Mouse (Mus musculus) intestine, embryonic 14.5 days (tissue): ENCODE data around the gene Zc3h7a. TPM values are rescaled to one million over a fixed set of nuclear protein-coding genes. Genes with fewer than 3 reads are reported as not detected.

Experiments used
- ATAC-seq: fragments of 200-750 bp; cut with Nextera tagmentation; replicated peaks from 2 replicates; pipeline ENCODE4 v1.8.0; 2017; ENCODE audit warnings: low read depth, moderate number of reproducible peaks, moderate TSS enrichment, moderate library complexity; ENCODE audit not compliant: low FRiP score, low TSS enrichment
- DNase-seq: peaks from one replicate; pipeline ENCODE4 v3.0.0-alpha.2; 2018; ENCODE audit warnings: low spot score
- H3K27ac ChIP-seq: fragments of 300-500 bp; sonication (generic); 2 replicates; pipeline ENCODE4 v1.5.1; 2014; ENCODE audit warnings: low read depth, mild to moderate bottlenecking, control low read depth
- H3K27me3 ChIP-seq: fragments of 300-500 bp; sonication (generic); replicated peaks from 2 replicates; pipeline ENCODE4 v1.6.1; 2014; ENCODE audit warnings: low read length, control low read depth; ENCODE audit not compliant: control insufficient read depth, insufficient read depth
- H3K36me3 ChIP-seq: fragments of 300-500 bp; sonication (generic); 2 replicates; pipeline ENCODE4 v1.6.1; 2014; ENCODE audit warnings: low read length, control low read depth; ENCODE audit not compliant: control insufficient read depth, insufficient read depth
- H3K4me1 ChIP-seq: fragments of 300-500 bp; sonication (generic); replicated peaks from 2 replicates; pipeline ENCODE4 v1.6.1; 2014; ENCODE audit warnings: low read length, control low read depth, mixed read lengths; ENCODE audit not compliant: control insufficient read depth, insufficient read depth
- H3K4me2 ChIP-seq: fragments of 300-500 bp; sonication (generic); 2 replicates; pipeline ENCODE4 v1.6.1; 2014; ENCODE audit warnings: low read length
- H3K4me3 ChIP-seq: fragments of 300-500 bp; sonication (generic); 2 replicates; pipeline ENCODE4 v1.5.1; 2014; ENCODE audit warnings: low read depth, low read length, control low read depth, mixed read lengths
- H3K9ac ChIP-seq: fragments of 300-500 bp; sonication (generic); 2 replicates; pipeline ENCODE4 v1.6.1; 2014; ENCODE audit warnings: mild to moderate bottlenecking, low read length
- H3K9me3 ChIP-seq: fragments of 300-500 bp; sonication (generic); 2 replicates; pipeline ENCODE4 v1.6.1; 2016; ENCODE audit warnings: low read length, control low read depth; ENCODE audit not compliant: control insufficient read depth
- WGBS: fragments of 180-500 bp; shearing (Covaris S2); extraction: QIAGEN DNeasy Blood & Tissue Kit; methylation state at CpG from one replicate; pipeline ENCODE4 v1.1.7; 2014; 5-methylcytosine and 5-hydroxymethylcytosine counted together
- polyA plus RNA-seq: library from polyadenylated mRNA; unstranded; fragments of >200 nt; fragmentation: Nextera tagmentation; extraction: Ambion mirVana; gene quantifications from 2 replicates; pipeline ENCODE4 v1.2.1, GENCODE M21; 2014

Zc3h7a gene
- polyA plus RNA-seq, 1 experiment from 2014 or later: 94.7 TPM

DNA sequence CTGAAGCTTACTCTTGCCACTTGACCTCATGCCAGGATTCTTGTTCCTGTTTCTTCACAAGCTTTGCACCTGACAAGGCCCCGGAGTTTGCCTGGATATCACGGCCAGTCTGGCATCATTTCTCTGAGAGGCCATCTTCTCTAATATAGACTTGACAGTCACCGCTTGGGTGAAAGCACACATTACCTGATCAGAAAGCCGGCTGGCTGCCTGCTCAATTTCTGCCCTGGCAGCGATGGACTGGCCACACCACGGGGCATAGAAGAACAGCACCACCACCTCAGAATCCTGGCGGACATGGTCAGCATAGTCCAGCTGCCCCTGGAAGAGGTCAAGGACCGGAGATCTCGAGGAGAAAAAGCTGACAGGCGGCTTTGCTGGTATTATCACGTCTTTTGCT is 47.9 kb downstream of the Zc3h7a start:
- Histone ChIP-seq H3K27ac (no peak overlapping the region), H3K36me3 (peaks cover 37% of the 10 kb centered on the region), H3K4me2 (no peak overlapping the region), H3K9me3 (no peaks in the 10 kb centered on the region), H3K27me3 (no peaks in the 10 kb centered on the region), H3K9ac (no peak overlapping the region), H3K4me1 (peaks cover 12% of the 10 kb centered on the region), H3K4me3 (no peak overlapping the region)
- WGBS: 89% methylated on average over 11 of the region's 11 CpGs
- DNase-seq: no peak
- ATAC-seq: no peak

DNA sequence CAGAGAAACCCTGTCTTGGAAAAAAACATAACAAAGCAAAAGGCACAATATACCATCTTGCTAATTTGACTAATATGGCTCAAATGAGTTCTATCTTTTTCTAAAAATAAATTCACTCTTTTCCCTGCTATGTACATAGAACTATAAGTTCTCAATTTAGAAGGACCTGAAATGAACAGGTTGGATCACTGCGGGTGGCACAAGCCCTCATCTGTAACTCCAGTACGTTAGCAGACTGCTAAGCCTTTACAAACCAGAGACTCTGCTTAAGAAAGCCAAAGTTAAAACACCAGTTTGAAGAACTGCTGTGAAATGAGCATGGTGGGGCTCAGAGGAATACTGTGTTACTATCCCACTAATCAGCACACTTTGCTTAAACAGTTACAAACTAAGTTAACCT is 50.8 kb downstream of the Zc3h7a start:
- Histone ChIP-seq H3K9ac (no peak overlapping the region), H3K4me3 (no peak overlapping the region), H3K9me3 (no peaks in the 10 kb centered on the region), H3K27ac (no peak overlapping the region), H3K27me3 (no peaks in the 10 kb centered on the region), H3K4me1 (no peaks in the 10 kb centered on the region), H3K4me2 (no peak overlapping the region), H3K36me3 (peaks cover 59% of the 10 kb centered on the region)
- no peak for DNase-seq
- no peak for ATAC-seq
- 92% methylated on average over 2 of the region's 2 CpGs for WGBS

DNA sequence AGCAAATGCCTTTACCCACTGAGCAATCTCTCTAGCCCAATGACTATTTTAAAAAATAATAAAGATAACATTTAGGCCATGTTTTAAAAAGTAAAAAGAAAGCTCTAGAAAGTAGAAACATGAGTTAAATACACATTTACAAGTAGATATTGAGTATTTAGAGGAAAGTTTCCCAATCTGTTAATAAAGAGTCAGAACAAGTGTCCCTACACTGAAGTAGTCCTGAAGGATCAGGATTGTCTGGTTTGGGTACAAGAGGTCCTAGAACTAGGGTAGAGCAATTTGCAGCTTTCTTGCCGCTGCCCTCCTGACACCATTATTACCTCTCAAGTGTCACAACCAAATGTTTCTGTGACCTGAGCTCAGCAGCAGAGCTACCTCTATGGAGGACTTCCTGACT is 52.1 kb downstream of the Zc3h7a start:
- H3K36me3 ChIP-seq: peaks cover 66% of the 10 kb centered on the region
- H3K4me1 ChIP-seq: no peaks in the 10 kb centered on the region
- H3K9ac ChIP-seq: no peak overlapping the region
- no peak overlapping the region for H3K4me3 ChIP-seq
- 89% methylated on average over 1 of the region's 1 CpGs for WGBS
- H3K27me3 ChIP-seq: no peaks in the 10 kb centered on the region
- no peak overlapping the region for H3K27ac ChIP-seq
- H3K9me3 ChIP-seq: no peaks in the 10 kb centered on the region
- ATAC-seq (no peak), DNase-seq (no peak)
- H3K4me2 ChIP-seq: no peak overlapping the region

DNA sequence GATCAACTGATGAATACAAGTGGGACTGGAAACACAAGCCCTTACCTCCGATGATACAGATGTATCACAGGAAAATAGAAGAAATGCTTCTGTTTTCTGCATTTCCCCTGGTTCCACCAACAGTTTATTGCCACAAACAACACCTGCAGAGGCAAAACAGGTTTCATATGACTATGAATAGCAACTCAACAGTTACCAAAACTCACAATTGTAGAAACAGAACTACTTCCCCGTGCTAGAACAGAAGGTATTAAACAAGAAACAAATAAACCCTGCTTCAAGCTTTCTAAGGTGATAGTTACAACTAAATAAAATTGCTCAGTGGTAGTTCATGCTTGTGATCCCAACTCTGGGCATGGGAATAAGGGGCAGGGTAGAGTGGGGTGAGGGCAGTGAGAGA is 53.6 kb downstream of the Zc3h7a start:
- Histone ChIP-seq H3K27me3 (no peaks in the 10 kb centered on the region), H3K36me3 (peaks cover 68% of the 10 kb centered on the region), H3K4me1 (no peaks in the 10 kb centered on the region), H3K27ac (no peak overlapping the region), H3K4me2 (no peak overlapping the region), H3K9ac (no peak overlapping the region), H3K4me3 (no peak overlapping the region), H3K9me3 (no peaks in the 10 kb centered on the region)
- ATAC-seq: no peak
- WGBS: 87% methylated on average over 2 of the region's 2 CpGs
- no peak for DNase-seq

DNA sequence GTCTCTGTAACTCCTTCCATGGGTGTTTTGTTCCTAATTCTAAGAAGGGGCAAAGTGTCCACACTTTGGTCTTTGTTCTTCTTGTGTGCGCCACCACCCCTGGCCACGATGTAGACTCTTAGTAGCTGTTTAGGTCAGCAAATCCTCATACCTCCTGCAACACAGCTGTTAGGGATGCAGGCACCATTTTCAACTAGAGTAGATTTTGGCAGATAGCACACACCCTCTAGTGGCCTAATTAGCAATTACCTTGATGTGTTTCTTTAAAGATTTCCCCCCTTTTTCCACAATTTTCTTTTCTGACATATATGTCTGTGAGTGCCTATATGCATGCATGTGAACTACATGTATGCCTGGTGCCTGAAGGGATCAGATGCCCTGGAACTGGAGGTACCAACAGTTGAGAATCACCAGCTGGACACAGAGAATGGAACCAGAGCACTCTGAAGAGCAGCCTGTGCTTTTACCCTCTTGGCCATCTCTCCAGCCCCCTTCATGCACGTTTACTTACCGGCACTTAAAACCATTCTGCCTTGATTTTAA is 66.9 kb downstream of the Zc3h7a start:
- Histone ChIP-seq H3K4me3 (no peak overlapping the region), H3K27ac (no peak overlapping the region), H3K4me1 (no peaks in the 10 kb centered on the region), H3K27me3 (no peaks in the 10 kb centered on the region), H3K9me3 (no peaks in the 10 kb centered on the region), H3K9ac (no peak overlapping the region), H3K4me2 (no peak overlapping the region), H3K36me3 (peaks cover 27% of the 10 kb centered on the region)
- 64% methylated on average over 4 of the region's 4 CpGs for WGBS
- ATAC-seq (no peak), DNase-seq (no peak)

DNA sequence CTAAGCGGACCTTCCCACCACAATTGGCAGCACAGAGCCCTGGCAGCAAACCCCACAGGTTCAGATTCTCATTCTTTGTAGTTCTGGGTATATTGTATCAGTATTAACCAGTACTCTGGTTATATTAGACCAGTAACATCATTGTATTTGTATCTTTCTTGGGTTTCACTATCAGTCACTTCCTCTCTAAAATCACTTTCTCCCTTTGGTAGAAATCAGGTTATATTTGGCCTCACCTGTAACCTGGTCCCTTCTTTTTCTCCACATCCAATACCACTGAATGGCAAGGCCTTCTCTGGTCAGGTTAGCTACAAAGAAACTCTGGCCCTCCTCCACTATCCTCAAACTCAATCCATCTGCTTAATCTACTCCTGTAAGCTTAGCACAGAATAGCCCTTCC is 71.3 kb downstream of the Zc3h7a start:
- peaks cover 37% of the 10 kb centered on the region for H3K36me3 ChIP-seq
- no peaks in the 10 kb centered on the region for H3K4me1 ChIP-seq
- no peak overlapping the region for H3K9ac ChIP-seq
- 87% methylated on average over 1 of the region's 1 CpGs for WGBS
- no peak overlapping the region for H3K27ac ChIP-seq
- no peak for ATAC-seq
- no peaks in the 10 kb centered on the region for H3K9me3 ChIP-seq
- no peak overlapping the region for H3K4me2 ChIP-seq
- H3K27me3 ChIP-seq: no peaks in the 10 kb centered on the region
- no peak for DNase-seq
- no peak overlapping the region for H3K4me3 ChIP-seq

DNA sequence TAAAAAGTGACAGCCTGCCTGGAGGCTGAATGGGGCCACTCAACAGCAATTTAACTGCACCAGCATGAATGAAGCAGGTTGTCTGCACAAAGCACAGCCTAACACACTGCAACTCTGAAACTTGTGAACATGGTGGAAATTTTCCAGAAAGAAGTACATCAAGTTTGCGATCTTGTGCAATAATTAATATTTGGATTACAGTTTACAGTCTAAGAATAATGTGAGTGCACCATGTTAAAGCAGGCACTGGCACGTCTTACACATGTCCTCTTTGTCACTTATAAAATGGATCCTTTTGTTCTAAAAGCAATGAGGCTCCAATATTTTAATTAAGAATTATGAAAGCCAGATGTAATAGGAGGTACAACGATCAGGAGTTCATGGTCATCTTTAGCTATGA is 78.9 kb downstream of the Zc3h7a start:
- Histone ChIP-seq H3K4me2 (no peak overlapping the region), H3K9me3 (no peaks in the 10 kb centered on the region), H3K4me1 (no peaks in the 10 kb centered on the region), H3K9ac (no peak overlapping the region), H3K27ac (no peak overlapping the region), H3K36me3 (peaks cover 55% of the 10 kb centered on the region), H3K27me3 (no peaks in the 10 kb centered on the region), H3K4me3 (no peak overlapping the region)
- no peak for ATAC-seq
- 89% methylated on average over 3 of the region's 3 CpGs for WGBS
- DNase-seq: no peak

DNA sequence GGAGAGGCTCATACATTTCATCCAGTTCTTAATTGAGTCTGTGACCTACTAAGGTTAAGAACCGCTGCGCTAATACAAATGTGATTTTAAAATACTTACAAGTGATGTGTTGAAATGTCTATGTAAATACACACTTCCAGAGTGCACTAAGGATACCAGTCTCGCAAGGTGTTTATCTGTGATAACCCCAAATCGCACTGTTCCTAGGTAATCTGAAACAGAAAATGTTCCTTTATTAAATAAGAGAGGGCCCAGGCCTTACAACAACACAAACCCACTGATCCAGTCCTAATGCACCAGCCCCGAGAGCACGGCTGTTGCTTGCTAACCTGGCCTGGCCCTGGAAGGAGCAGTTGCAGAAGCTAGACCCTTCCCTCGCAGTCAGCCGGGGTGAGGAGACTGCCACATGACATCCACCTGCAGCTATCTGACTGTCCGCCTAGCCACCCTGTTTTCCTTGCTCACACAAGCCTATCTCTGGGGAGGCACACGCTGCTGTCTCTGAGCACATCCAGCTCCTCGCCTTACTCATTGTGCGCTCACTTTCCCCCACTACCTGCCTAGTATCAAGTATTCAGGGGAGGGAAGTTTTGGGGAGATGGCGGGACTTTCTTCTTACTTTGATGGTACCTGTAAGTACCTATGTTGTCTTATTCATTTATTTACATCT is 82.3 kb downstream of the Zc3h7a start:
- Histone ChIP-seq H3K27me3 (no peaks in the 10 kb centered on the region), H3K9me3 (no peaks in the 10 kb centered on the region), H3K9ac (no peak overlapping the region), H3K4me3 (no peak overlapping the region), H3K27ac (no peak overlapping the region), H3K36me3 (peaks cover 58% of the 10 kb centered on the region), H3K4me1 (no peaks in the 10 kb centered on the region), H3K4me2 (no peak overlapping the region)
- ATAC-seq (no peak), DNase-seq (no peak)
- 87% methylated on average over 13 of the region's 13 CpGs for WGBS

DNA sequence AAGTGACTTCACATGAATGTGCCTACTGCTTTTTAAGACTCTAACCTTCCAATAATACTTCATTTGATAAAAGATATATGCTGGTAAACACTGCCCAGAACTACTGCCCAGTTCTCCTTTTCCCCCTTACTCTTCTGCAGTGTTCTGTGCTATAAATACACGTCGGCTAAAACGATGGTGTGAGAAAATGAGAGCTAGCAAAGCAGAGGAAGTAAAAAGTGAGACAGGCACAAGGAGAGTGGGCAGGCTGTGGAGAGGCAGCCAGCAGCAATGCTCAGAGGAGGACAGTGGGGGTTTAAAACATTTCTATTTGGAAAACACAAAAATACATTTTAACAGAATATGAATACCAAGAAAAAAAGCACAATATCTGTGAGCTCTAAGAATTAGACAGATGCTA is 83.7 kb downstream of the Zc3h7a start:
- DNase-seq: no peak
- Histone ChIP-seq H3K27me3 (no peaks in the 10 kb centered on the region), H3K9ac (no peak overlapping the region), H3K27ac (no peak overlapping the region), H3K4me3 (no peak overlapping the region), H3K4me2 (no peak overlapping the region), H3K4me1 (no peaks in the 10 kb centered on the region), H3K9me3 (no peaks in the 10 kb centered on the region), H3K36me3 (peaks cover 69% of the 10 kb centered on the region)
- 69% methylated on average over 3 of the region's 3 CpGs for WGBS
- no peak for ATAC-seq
